Mouse (Mus musculus): ENCODE measurements around the gene 6330409D20Rik.

6330409D20Rik gene

GRCm38 (mm10) chr2:32740916-32741272 lies at the start of gene 6330409D20Rik:
Gene 6330409D20Rik, minus strand, starts transcription at chr2:32741016.
- no peak for DNase-seq (ENCODE audit: low spot score in 2 of 2)

GRCm38 (mm10) chr2:32788581-32788980 lies 47.8 kb upstream of the 6330409D20Rik start:
- no peak for DNase-seq (ENCODE audit: low spot score in 2 of 2)

GRCm38 (mm10) chr2:32787176-32787575 lies 46.4 kb upstream of the 6330409D20Rik start:
- DNase-seq (ENCODE audit: low spot score in 2 of 2), result no peak

- DNase-seq (ENCODE audit: low spot score in 2 of 2), result no peak
Measured at GRCm38 (mm10) chr2:32784048-32784681, 43.3 kb upstream of the 6330409D20Rik start, which contains the start of gene Cfap157. Gene Cfap157, minus strand, starts transcription at chr2:32784428.

GRCm38 (mm10) chr2:32781710-32782109 lies 40.9 kb upstream of the 6330409D20Rik start:
- DNase-seq (ENCODE audit: low spot score in 2 of 2), result no peak

GRCm38 (mm10) chr2:32779714-32780113 lies 38.9 kb upstream of the 6330409D20Rik start:
- no peak for DNase-seq (ENCODE audit: low spot score in 2 of 2)

GRCm38 (mm10) chr2:32779131-32779530 lies 38.3 kb upstream of the 6330409D20Rik start:
- peak; percentile 55 to 65 for DNase-seq (ENCODE audit: low spot score in 2 of 2)

GRCm38 (mm10) chr2:32778081-32778480 lies 37.3 kb upstream of the 6330409D20Rik start:
- DNase-seq (ENCODE audit: low spot score in 2 of 2), result no peak

GRCm38 (mm10) chr2:32776192-32776591 lies 35.4 kb upstream of the 6330409D20Rik start:
- DNase-seq (ENCODE audit: low spot score in 2 of 2), result no peak

- peak; percentile 97 to 99 for DNase-seq (ENCODE audit: low spot score in 2 of 2)
Measured at GRCm38 (mm10) chr2:32775359-32776074, 34.7 kb upstream of the 6330409D20Rik start, which contains the start of the genes Ttc16 and Ptrh1. Gene Ttc16, minus strand, starts transcription at chr2:32775633. Gene Ptrh1, plus strand, starts transcription at chr2:32775786.

GRCm38 (mm10) chr2:32772626-32773279 lies 31.9 kb upstream of the 6330409D20Rik start:
- no peak for DNase-seq (ENCODE audit: low spot score in 2 of 2)

- DNase-seq (ENCODE audit: low spot score in 2 of 2), result no peak
Measured at GRCm38 (mm10) chr2:32771886-32772285, 31.1 kb upstream of the 6330409D20Rik start.

- DNase-seq (ENCODE audit: low spot score in 2 of 2), result no peak
Measured at GRCm38 (mm10) chr2:32769327-32770085, 28.7 kb upstream of the 6330409D20Rik start.

GRCm38 (mm10) chr2:32768661-32769285 lies 28.0 kb upstream of the 6330409D20Rik start:
- no peak for DNase-seq (ENCODE audit: low spot score in 2 of 2)

GRCm38 (mm10) chr2:32767241-32767640 lies 26.4 kb upstream of the 6330409D20Rik start:
- no peak for DNase-seq (ENCODE audit: low spot score in 2 of 2)

- DNase-seq (ENCODE audit: low spot score in 2 of 2), result no peak
Measured at GRCm38 (mm10) chr2:32763353-32763752, 22.5 kb upstream of the 6330409D20Rik start.

- no peak for DNase-seq (ENCODE audit: low spot score in 2 of 2)
Measured at GRCm38 (mm10) chr2:32761859-32762258, 21.0 kb upstream of the 6330409D20Rik start.

GRCm38 (mm10) chr2:32761361-32761760 lies 20.5 kb upstream of the 6330409D20Rik start:
- no peak for DNase-seq (ENCODE audit: low spot score in 2 of 2)

GRCm38 (mm10) chr2:32759001-32759400 lies 18.2 kb upstream of the 6330409D20Rik start:
- no peak for DNase-seq (ENCODE audit: low spot score in 2 of 2)

- no peak for DNase-seq (ENCODE audit: low spot score in 2 of 2)
Measured at GRCm38 (mm10) chr2:32758503-32758902, 17.7 kb upstream of the 6330409D20Rik start.

All from right cerebral cortex, adult 2 months (tissue).